Comparison of ENCODE assay signal across 31 mouse cellular contexts in genomic region chr11:94735746-94736145, GRCm38 (mm10). TPM values are rescaled to one million over a fixed set of nuclear protein-coding genes. Genes with fewer than 3 reads are reported as not detected.
"Had no signal": no experiment of that assay in that cellular context is flagged by ENCODE, and none has a peak within 500 bp of the region (broad histone marks: within the 10 kb centered on the region; RNA-seq: fewer than 3 reads in every experiment).

No protein-coding gene starts in this region.

- H3K4me3 ChIP-seq: left cerebral cortex, adult 2 months; limb, embryonic 12.5 days; limb, embryonic 15.5 days; liver, embryonic 12.5 days; liver, embryonic 15.5 days; lung, embryonic 15.5 days had no signal

- ATAC-seq: liver, embryonic 12.5 days had no signal

- H3K27ac ChIP-seq: kidney, postnatal 0 days; left cerebral cortex, adult 2 months; limb, embryonic 12.5 days; limb, embryonic 15.5 days; liver, embryonic 12.5 days; liver, embryonic 15.5 days; lung, embryonic 15.5 days had no signal

- H3K4me2 ChIP-seq: limb, embryonic 12.5 days; limb, embryonic 15.5 days; liver, embryonic 12.5 days; liver, embryonic 15.5 days; lung, embryonic 15.5 days; midbrain, embryonic 11.5 days had no signal

- DNase-seq: kidney, postnatal 25 days; layer of hippocampus, postnatal 36 days; left cerebral cortex, postnatal 4 days; lung, adult 18-20 months; lung, postnatal 10 days; lung, postnatal 36 days; midbrain, embryonic 14.5 days; thymus, adult 2 months; thymus, postnatal 14 days; thymus, postnatal 4 days had no signal

- H3K9ac ChIP-seq: limb, embryonic 12.5 days; limb, embryonic 15.5 days; liver, embryonic 12.5 days; liver, embryonic 15.5 days; lung, embryonic 15.5 days had no signal

- H3K36me3 ChIP-seq: limb, embryonic 12.5 days; limb, embryonic 15.5 days; liver, embryonic 12.5 days; liver, embryonic 15.5 days; lung, embryonic 15.5 days had no signal

- H3K27me3 ChIP-seq: limb, embryonic 15.5 days; liver, embryonic 15.5 days; lung, embryonic 15.5 days had no signal

- H3K4me1 ChIP-seq: limb, embryonic 12.5 days; limb, embryonic 15.5 days; liver, embryonic 12.5 days; liver, embryonic 15.5 days; lung, embryonic 15.5 days had no signal

- H3K9me3 ChIP-seq: limb, embryonic 12.5 days; limb, embryonic 15.5 days; liver, embryonic 12.5 days; liver, embryonic 15.5 days; lung, embryonic 15.5 days had no signal

RNA-seq across cellular contexts. Expression of gene Cdc34b, which starts 5.8 kb away (rescaled TPM):
- total RNA-seq: layer of hippocampus, adult 8-10 months; left cerebral cortex, postnatal 4 days; megakaryocyte progenitor cell, adult 5-6 weeks; megakaryocyte-erythroid progenitor cell, adult 5-6 weeks; midbrain, postnatal 0 days had no signal
- polyA plus RNA-seq: kidney, embryonic 14.5 days; limb, embryonic 12.5 days; limb, embryonic 15.5 days; liver, embryonic 12.5 days; liver, embryonic 15.5 days; midbrain, embryonic 11.5 days; midbrain, embryonic 14.5 days; neural tube, embryonic 11.5 days; neural tube, embryonic 14.5 days; spleen, adult 2 months; thymus, adult 2 months had no signal

RNA-seq across cellular contexts. Expression of gene Gm11541, which starts 31.4 kb away (rescaled TPM):
- total RNA-seq: layer of hippocampus, adult 8-10 months; layer of hippocampus, postnatal 10 days; layer of hippocampus, postnatal 36 days; left cerebral cortex, adult 2 months; left cerebral cortex, postnatal 14 days; left cerebral cortex, postnatal 4 days; megakaryocyte progenitor cell, adult 5-6 weeks; megakaryocyte-erythroid progenitor cell, adult 5-6 weeks had no signal
- polyA plus RNA-seq: liver, embryonic 12.5 days; liver, embryonic 15.5 days; midbrain, embryonic 11.5 days; midbrain, embryonic 14.5 days; midbrain, postnatal 0 days; neural tube, embryonic 11.5 days; neural tube, embryonic 14.5 days; small intestine, adult 2 months; spleen, adult 2 months; testis, adult 2 months; thymus, adult 2 months had no signal

RNA-seq across cellular contexts. Expression of gene Tmem92, which starts 46.8 kb away (rescaled TPM):
- total RNA-seq: layer of hippocampus, adult 8-10 months; layer of hippocampus, postnatal 10 days; layer of hippocampus, postnatal 36 days; left cerebral cortex, adult 2 months; left cerebral cortex, postnatal 14 days; megakaryocyte progenitor cell, adult 5-6 weeks; megakaryocyte-erythroid progenitor cell, adult 5-6 weeks; midbrain, postnatal 0 days had no signal
- polyA plus RNA-seq: kidney, embryonic 14.5 days; kidney, postnatal 0 days; limb, embryonic 12.5 days; limb, embryonic 15.5 days; liver, embryonic 12.5 days; liver, embryonic 15.5 days; lung, embryonic 15.5 days; midbrain, embryonic 11.5 days; midbrain, embryonic 14.5 days; midbrain, postnatal 0 days; neural tube, embryonic 11.5 days; neural tube, embryonic 14.5 days; spleen, adult 2 months; stomach, embryonic 16.5 days; testis, adult 2 months had no signal
